Mouse (Mus musculus) brain, adult 2 months (tissue): ENCODE data around the gene Rorb.

Source experiments
- DNase-seq: peaks from one replicate; pipeline ENCODE4 v3.0.0; 2011; ENCODE audit warnings: low read depth, low spot score

The Rorb gene

GRCm38 (mm10) chr19:19110793-19111427, at the start of gene Rorb:
Gene Rorb (minus strand): TSS chr19:19111196.
- DNase-seq = peak; percentile 88

- peak; percentile 10 for DNase-seq
Observed at GRCm38 (mm10) chr19:19148847-19149246, 37.9 kb upstream of the Rorb start.

- DNase-seq = no peak
Observed at GRCm38 (mm10) chr19:19144447-19144846, 33.5 kb upstream of the Rorb start.

- DNase-seq = no peak
Observed at GRCm38 (mm10) chr19:19136856-19137255, 25.9 kb upstream of the Rorb start.

- DNase-seq = no peak
Observed at GRCm38 (mm10) chr19:19135838-19136237, 24.8 kb upstream of the Rorb start.

GRCm38 (mm10) chr19:19122324-19122723, 11.3 kb upstream of the Rorb start:
- DNase-seq = no peak

- DNase-seq = no peak
Observed at GRCm38 (mm10) chr19:19112180-19112579, 1.2 kb upstream of the Rorb start.

GRCm38 (mm10) chr19:19111428-19112170, 603 bp upstream of the Rorb start:
- DNase-seq = no peak

- DNase-seq = peak; percentile 41
Observed at GRCm38 (mm10) chr19:19110011-19110768, 806 bp downstream of the Rorb start.

GRCm38 (mm10) chr19:19108596-19109381, 2.2 kb downstream of the Rorb start:
- DNase-seq = peak; percentile 52

- DNase-seq = no peak
Observed at GRCm38 (mm10) chr19:19104581-19104980, 6.4 kb downstream of the Rorb start.

- DNase-seq = no peak
Observed at GRCm38 (mm10) chr19:19097149-19097548, 13.8 kb downstream of the Rorb start.

GRCm38 (mm10) chr19:19089427-19089826, 21.6 kb downstream of the Rorb start:
- DNase-seq = no peak

- DNase-seq = no peak
Observed at GRCm38 (mm10) chr19:19077880-19078279, 33.1 kb downstream of the Rorb start.

- DNase-seq = no peak
Observed at GRCm38 (mm10) chr19:19074756-19075155, 36.2 kb downstream of the Rorb start.

GRCm38 (mm10) chr19:19058710-19059398, 52.1 kb downstream of the Rorb start:
- DNase-seq = peak; percentile 13

GRCm38 (mm10) chr19:19058201-19058600, 52.8 kb downstream of the Rorb start:
- no peak for DNase-seq

- DNase-seq = peak; percentile 22
Observed at GRCm38 (mm10) chr19:19043138-19043537, 67.9 kb downstream of the Rorb start.

- no peak for DNase-seq
Observed at GRCm38 (mm10) chr19:19040800-19041199, 70.2 kb downstream of the Rorb start.

GRCm38 (mm10) chr19:19034482-19035315, 76.3 kb downstream of the Rorb start:
- no peak for DNase-seq
